Mouse (Mus musculus) limb, embryonic 15.5 days (tissue): ENCODE data around the gene Snapc2. TPM values are rescaled to one million over a fixed set of nuclear protein-coding genes. Genes with fewer than 3 reads are reported as not detected.

Source experiments
- ATAC-seq: fragments of 200-750 bp; cut with Nextera tagmentation; 2 replicates; pipeline ENCODE4 v1.8.0; 2017; ENCODE audit warnings: low read depth, moderate TSS enrichment; ENCODE audit not compliant: insufficient number of reproducible peaks, low FRiP score, low TSS enrichment
- H3K27ac ChIP-seq: fragments of 300-500 bp; sonication (generic); 2 replicates; pipeline ENCODE4 v1.5.1; 2015; ENCODE audit warnings: moderate library complexity, mild to moderate bottlenecking, inconsistent platforms
- H3K27me3 ChIP-seq: fragments of 300-500 bp; sonication (generic); 2 replicates; pipeline ENCODE4 v1.6.1; 2015; ENCODE audit warnings: inconsistent platforms
- H3K36me3 ChIP-seq: fragments of 300-500 bp; sonication (generic); 2 replicates; pipeline ENCODE4 v1.6.1; 2015; ENCODE audit warnings: inconsistent platforms
- H3K4me1 ChIP-seq: fragments of 300-500 bp; sonication (generic); 2 replicates; pipeline ENCODE4 v1.6.1; 2015; ENCODE audit warnings: inconsistent platforms
- H3K4me2 ChIP-seq: fragments of 300-500 bp; sonication (generic); 2 replicates; pipeline ENCODE4 v1.6.1; 2015; ENCODE audit warnings: mild to moderate bottlenecking, inconsistent platforms
- H3K4me3 ChIP-seq: fragments of 300-500 bp; sonication (generic); 2 replicates; pipeline ENCODE4 v1.5.1; 2015; ENCODE audit warnings: mild to moderate bottlenecking, inconsistent platforms
- H3K9ac ChIP-seq: fragments of 300-500 bp; sonication (generic); 2 replicates; pipeline ENCODE4 v1.6.1; 2015; ENCODE audit warnings: inconsistent platforms
- H3K9me3 ChIP-seq: fragments of 300-500 bp; sonication (generic); 2 replicates; pipeline ENCODE4 v1.6.1; 2016; ENCODE audit warnings: inconsistent platforms
- WGBS: fragments of 180-500 bp; shearing (Covaris S2); methylation state at CpG from one replicate; pipeline ENCODE4 v1.1.7; 2015; 5-methylcytosine and 5-hydroxymethylcytosine counted together
- polyA plus RNA-seq: library from polyadenylated mRNA; unstranded; fragments of >200 nt; fragmentation: Nextera tagmentation; extraction: Ambion mirVana; gene quantifications from 2 replicates; pipeline ENCODE4 v1.2.1, GENCODE M21; 2015

Gene Snapc2
- polyA plus RNA-seq, 1 experiment from 2014 or later: 50.6 TPM

- Histone ChIP-seq H3K27me3 (peaks cover 46% of the 10 kb centered on the region), H3K4me2 (peak within 1 kb of the TSS; percentile 88), H3K27ac (no peak within 1 kb of the TSS), H3K9ac (no peak within 1 kb of the TSS), H3K4me3 (peak within 1 kb of the TSS; percentile 43), H3K36me3 (no peaks in the 10 kb centered on the region), H3K9me3 (no peaks in the 10 kb centered on the region), H3K4me1 (peaks cover 36% of the 10 kb centered on the region)
- no peak for ATAC-seq
- 2% methylated on average over 44 of the region's 44 CpGs for WGBS
These were observed 35.9 kb upstream of the Snapc2 start, which contains the start of gene Prr36 for GRCm38 (mm10) chr8:4216791-4217621. TSS of gene Prr36 (minus strand) at chr8:4217459.

GRCm38 (mm10) chr8:4219617-4220016 is 33.3 kb upstream of the Snapc2 start:
- no peak for ATAC-seq
- peaks cover 41% of the 10 kb centered on the region for H3K27me3 ChIP-seq
- peaks cover 16% of the 10 kb centered on the region for H3K4me1 ChIP-seq
- H3K4me2 ChIP-seq: no peak overlapping the region
- no peaks in the 10 kb centered on the region for H3K9me3 ChIP-seq
- 82% methylated on average over 3 of the region's 3 CpGs for WGBS
- no peak overlapping the region for H3K9ac ChIP-seq
- no peak overlapping the region for H3K4me3 ChIP-seq
- no peak overlapping the region for H3K27ac ChIP-seq
- no peaks in the 10 kb centered on the region for H3K36me3 ChIP-seq

- H3K9ac ChIP-seq: no peak overlapping the region
- H3K4me2 ChIP-seq: no peak overlapping the region
- ATAC-seq: no peak
- peaks cover 31% of the 10 kb centered on the region for H3K27me3 ChIP-seq
- H3K9me3 ChIP-seq: no peaks in the 10 kb centered on the region
- H3K4me1 ChIP-seq: peaks cover 12% of the 10 kb centered on the region
- H3K27ac ChIP-seq: no peak overlapping the region
- H3K36me3 ChIP-seq: no peaks in the 10 kb centered on the region
- H3K4me3 ChIP-seq: no peak overlapping the region
These were observed 30.8 kb upstream of the Snapc2 start for GRCm38 (mm10) chr8:4222059-4222458.

- Histone ChIP-seq H3K36me3 (no peaks in the 10 kb centered on the region), H3K27ac (no peak overlapping the region), H3K4me1 (peaks cover 10% of the 10 kb centered on the region), H3K9ac (no peak overlapping the region), H3K27me3 (peaks cover 26% of the 10 kb centered on the region), H3K9me3 (no peaks in the 10 kb centered on the region), H3K4me3 (peak overlapping the region; percentile 32), H3K4me2 (peak overlapping the region; percentile 37)
- no peak for ATAC-seq
- WGBS: 22% methylated on average over 4 of the region's 4 CpGs
These were observed 26.6 kb upstream of the Snapc2 start for GRCm38 (mm10) chr8:4226323-4226722.

- H3K4me2 ChIP-seq: peak within 1 kb of the TSS; percentile 37
- 4% methylated on average over 33 of the region's 33 CpGs for WGBS
- ATAC-seq: no peak
These were observed 26.0 kb upstream of the Snapc2 start, which contains the start of gene Lrrc8e for GRCm38 (mm10) chr8:4226739-4227347. TSS of gene Lrrc8e (plus strand) at chr8:4226827.

GRCm38 (mm10) chr8:4227919-4228318 is 25.0 kb upstream of the Snapc2 start:
- Histone ChIP-seq H3K4me1 (peaks cover 10% of the 10 kb centered on the region), H3K36me3 (no peaks in the 10 kb centered on the region), H3K27ac (no peak overlapping the region), H3K9ac (no peak overlapping the region), H3K27me3 (peaks cover 26% of the 10 kb centered on the region), H3K4me2 (no peak overlapping the region), H3K9me3 (no peaks in the 10 kb centered on the region), H3K4me3 (no peak overlapping the region)
- 90% methylated on average over 4 of the region's 4 CpGs for WGBS
- no peak for ATAC-seq

More at GRCm38 (mm10) chr8:4226739-4227347, 26.0 kb upstream of the Snapc2 start, which contains the start of gene Lrrc8e:
- H3K9ac ChIP-seq: no peak within 1 kb of the TSS
- no peaks in the 10 kb centered on the region for H3K36me3 ChIP-seq
- H3K9me3 ChIP-seq: no peaks in the 10 kb centered on the region
- peak within 1 kb of the TSS; percentile 32 for H3K4me3 ChIP-seq
- H3K27me3 ChIP-seq: peaks cover 26% of the 10 kb centered on the region
- peaks cover 10% of the 10 kb centered on the region for H3K4me1 ChIP-seq
- no peak within 1 kb of the TSS for H3K27ac ChIP-seq

GRCm38 (mm10) chr8:4229784-4230183 is 23.1 kb upstream of the Snapc2 start:
- 63% methylated on average over 5 of the region's 5 CpGs for WGBS
- Histone ChIP-seq H3K4me1 (peaks cover 10% of the 10 kb centered on the region), H3K27ac (no peak overlapping the region), H3K9ac (no peak overlapping the region), H3K4me3 (no peak overlapping the region), H3K27me3 (peaks cover 26% of the 10 kb centered on the region), H3K4me2 (no peak overlapping the region), H3K9me3 (no peaks in the 10 kb centered on the region), H3K36me3 (no peaks in the 10 kb centered on the region)
- ATAC-seq: no peak

- H3K4me3 ChIP-seq: no peak overlapping the region
- no peak overlapping the region for H3K9ac ChIP-seq
- peaks cover 24% of the 10 kb centered on the region for H3K27me3 ChIP-seq
- H3K4me2 ChIP-seq: no peak overlapping the region
- no peak overlapping the region for H3K27ac ChIP-seq
- H3K9me3 ChIP-seq: no peaks in the 10 kb centered on the region
- no peak for ATAC-seq
- no peaks in the 10 kb centered on the region for H3K36me3 ChIP-seq
- 43% methylated on average over 10 of the region's 10 CpGs for WGBS
- peaks cover 10% of the 10 kb centered on the region for H3K4me1 ChIP-seq
These were observed 22.1 kb upstream of the Snapc2 start for GRCm38 (mm10) chr8:4230612-4231351.

- no peaks in the 10 kb centered on the region for H3K9me3 ChIP-seq
- 21% methylated on average over 15 of the region's 15 CpGs for WGBS
- peaks cover 15% of the 10 kb centered on the region for H3K36me3 ChIP-seq
- peak overlapping the region; percentile 78 for H3K4me3 ChIP-seq
- H3K4me1 ChIP-seq: peaks cover 27% of the 10 kb centered on the region
- peak overlapping the region; percentile 64 for H3K4me2 ChIP-seq
- 0 out of 2 replicates have a peak, but pooled peaks have one; percentile 0 for ATAC-seq
- peak overlapping the region; percentile 96 for H3K27ac ChIP-seq
- H3K27me3 ChIP-seq: no peaks in the 10 kb centered on the region
- peak overlapping the region; percentile 67 for H3K9ac ChIP-seq
These were observed 15.0 kb upstream of the Snapc2 start for GRCm38 (mm10) chr8:4237814-4238433.

GRCm38 (mm10) chr8:4238434-4239192 is 14.3 kb upstream of the Snapc2 start, which contains the start of the genes Map2k7 and Gm49320:
TSS of gene Map2k7 (plus strand) at chr8:4238740.
TSS of gene Gm49320 (plus strand) at chr8:4238865.
- WGBS: under 1% methylated on average over 71 of the region's 71 CpGs
- Histone ChIP-seq H3K9me3 (no peaks in the 10 kb centered on the region), H3K4me3 (peak within 1 kb of the TSS; percentile 78), H3K9ac (peak within 1 kb of the TSS; percentile 67), H3K4me2 (peak within 1 kb of the TSS; percentile 74), H3K36me3 (peaks cover 22% of the 10 kb centered on the region), H3K27ac (peak within 1 kb of the TSS; percentile 96), H3K4me1 (peaks cover 27% of the 10 kb centered on the region), H3K27me3 (no peaks in the 10 kb centered on the region)
- peak; percentile 93 for ATAC-seq
